Mouse (Mus musculus) liver, embryonic 11.5 days (tissue): ENCODE measurements around the gene Ier5. TPM values are rescaled to one million over a fixed set of nuclear protein-coding genes. Genes with fewer than 3 reads are reported as not detected.

ENCODE experiments used
- ATAC-seq: fragments of 200-750 bp; cut with Nextera tagmentation; replicated peaks from 2 replicates; pipeline ENCODE4 v1.8.0; 2017; ENCODE audit warnings: moderate number of reproducible peaks, mild to moderate bottlenecking, moderate TSS enrichment, moderate library complexity; ENCODE audit not compliant: low FRiP score
- DNase-seq: peaks from one replicate; pipeline ENCODE4 v3.0.0-alpha.2; 2017; ENCODE audit warnings: low spot score
- H3K27ac ChIP-seq: fragments of 300-500 bp; sonication (generic); 2 replicates; pipeline ENCODE4 v1.5.1; 2014; ENCODE audit warnings: mild to moderate bottlenecking, low read depth, low read length, control low read depth
- H3K27me3 ChIP-seq: fragments of 300-500 bp; sonication (generic); replicated peaks from 2 replicates; pipeline ENCODE4 v1.6.1; 2014; ENCODE audit warnings: low read length, mixed read lengths; ENCODE audit not compliant: control insufficient read depth, insufficient read depth
- H3K36me3 ChIP-seq: fragments of 300-500 bp; sonication (generic); 2 replicates; pipeline ENCODE4 v1.6.1; 2014; ENCODE audit warnings: mild to moderate bottlenecking, low read length, moderate library complexity, mixed read lengths; ENCODE audit not compliant: control insufficient read depth, insufficient read depth
- H3K4me1 ChIP-seq: fragments of 300-500 bp; sonication (generic); replicated peaks from 2 replicates; pipeline ENCODE4 v1.6.1; 2014; ENCODE audit warnings: low read length, mixed read lengths; ENCODE audit not compliant: control insufficient read depth, insufficient read depth
- H3K4me2 ChIP-seq: fragments of 300-500 bp; sonication (generic); 2 replicates; pipeline ENCODE4 v1.6.1; 2014; ENCODE audit warnings: mild to moderate bottlenecking, control low read depth, moderate library complexity
- H3K4me3 ChIP-seq: fragments of 300-500 bp; sonication (generic); 2 replicates; pipeline ENCODE4 v1.5.1; 2014; ENCODE audit warnings: low read depth, low read length, control low read depth
- H3K9ac ChIP-seq: fragments of 300-500 bp; sonication (generic); 2 replicates; pipeline ENCODE4 v1.6.1; 2014; ENCODE audit warnings: low read depth, low read length, control low read depth
- H3K9me3 ChIP-seq: fragments of 300-500 bp; sonication (generic); 2 replicates; pipeline ENCODE4 v1.6.1; 2016; ENCODE audit warnings: low read length, inconsistent platforms, mixed read lengths; ENCODE audit not compliant: control insufficient read depth
- WGBS: fragments of 180-500 bp; shearing (Covaris S2); extraction: QIAGEN DNeasy Blood & Tissue Kit; methylation state at CpG from one replicate; pipeline ENCODE4 v1.1.7; 2014; 5-methylcytosine and 5-hydroxymethylcytosine counted together
- polyA plus RNA-seq: library from polyadenylated mRNA; unstranded; fragments of >200 nt; fragmentation: Nextera tagmentation; extraction: Ambion mirVana; gene quantifications from 2 replicates; pipeline ENCODE4 v1.2.1, GENCODE M21; 2014

The Ier5 gene
- polyA plus RNA-seq, 1 experiment from 2014 or later: 7.3 TPM

DNA sequence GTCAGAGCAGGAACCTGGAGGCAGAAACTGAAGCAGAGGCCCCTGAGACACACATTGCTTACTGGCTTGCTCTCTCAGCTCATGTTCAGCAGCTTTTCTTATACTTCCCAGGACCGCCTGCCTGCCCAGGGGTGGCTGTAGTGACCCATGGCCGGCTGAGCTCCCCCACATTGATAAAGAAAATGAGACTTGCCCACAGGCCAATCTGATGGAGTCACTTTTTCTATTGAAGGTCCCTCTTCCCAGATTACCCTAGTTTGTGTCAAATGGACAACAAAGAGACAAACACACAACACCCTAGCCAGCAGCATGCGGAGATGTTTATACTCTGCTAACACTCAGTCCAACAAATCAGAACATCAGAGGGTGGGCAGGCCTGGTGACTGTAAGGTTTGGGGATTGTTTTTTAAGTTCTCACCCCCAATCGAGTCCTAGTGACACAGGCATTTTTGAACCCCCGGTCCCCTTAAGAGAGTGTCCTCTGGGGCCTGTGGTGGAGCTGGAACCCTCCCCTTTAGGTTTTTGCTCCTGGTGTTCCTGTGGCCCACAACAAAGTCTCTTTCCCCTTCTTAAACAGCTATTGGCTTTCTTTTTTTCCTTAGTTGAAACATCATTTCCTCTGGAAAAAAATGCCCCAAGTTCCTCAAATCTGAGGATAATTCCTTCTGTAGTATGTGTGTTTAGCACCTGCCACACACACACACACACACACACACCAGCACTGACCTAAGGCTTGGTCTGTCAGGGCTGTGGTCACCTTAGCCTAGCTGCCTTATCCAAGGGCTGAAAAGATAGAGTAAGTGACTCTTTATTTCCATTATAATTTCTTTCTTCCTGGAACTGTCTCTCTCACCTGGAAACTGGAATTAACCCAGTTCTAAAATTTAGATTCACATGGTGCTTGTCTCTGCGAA lies 41.1 kb downstream of the Ier5 start:
- H3K36me3 ChIP-seq: no peaks in the 10 kb centered on the region
- H3K4me3 ChIP-seq: no peak overlapping the region
- no peak overlapping the region for H3K9ac ChIP-seq
- H3K4me1 ChIP-seq: peaks cover 18% of the 10 kb centered on the region
- ATAC-seq (no peak), DNase-seq (no peak)
- H3K4me2 ChIP-seq: no peak overlapping the region
- H3K27me3 ChIP-seq: no peaks in the 10 kb centered on the region
- 58% methylated on average over 6 of the region's 6 CpGs for WGBS
- H3K27ac ChIP-seq: no peak overlapping the region
- no peaks in the 10 kb centered on the region for H3K9me3 ChIP-seq

DNA sequence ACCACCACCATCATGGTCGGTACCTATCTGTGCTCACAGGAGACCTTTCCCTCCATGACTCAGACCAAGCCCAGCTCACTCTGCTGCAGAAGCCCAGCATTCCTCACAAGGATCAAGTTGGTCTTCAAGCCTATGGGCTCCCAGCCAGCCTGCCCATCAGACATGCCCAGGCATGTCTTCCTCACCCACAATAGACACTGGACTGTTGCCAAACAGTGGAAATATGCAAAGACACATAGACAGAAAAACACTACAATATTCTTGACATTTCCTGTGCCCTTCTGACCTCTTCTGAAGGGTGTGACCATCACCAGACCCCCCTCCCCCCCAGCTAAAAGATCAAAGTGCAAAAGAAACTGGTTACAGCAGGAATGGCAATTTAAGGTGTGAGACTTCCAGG lies 43.3 kb downstream of the Ier5 start:
- WGBS: 90% methylated on average over 1 of the region's 1 CpGs
- Histone ChIP-seq H3K9ac (no peak overlapping the region), H3K4me3 (no peak overlapping the region), H3K4me2 (no peak overlapping the region), H3K27me3 (no peaks in the 10 kb centered on the region; the same call in 1 of the 2 replicates), H3K36me3 (no peaks in the 10 kb centered on the region), H3K27ac (no peak overlapping the region), H3K9me3 (no peaks in the 10 kb centered on the region), H3K4me1 (peaks cover 21% of the 10 kb centered on the region)
- ATAC-seq: no peak
- no peak for DNase-seq

DNA sequence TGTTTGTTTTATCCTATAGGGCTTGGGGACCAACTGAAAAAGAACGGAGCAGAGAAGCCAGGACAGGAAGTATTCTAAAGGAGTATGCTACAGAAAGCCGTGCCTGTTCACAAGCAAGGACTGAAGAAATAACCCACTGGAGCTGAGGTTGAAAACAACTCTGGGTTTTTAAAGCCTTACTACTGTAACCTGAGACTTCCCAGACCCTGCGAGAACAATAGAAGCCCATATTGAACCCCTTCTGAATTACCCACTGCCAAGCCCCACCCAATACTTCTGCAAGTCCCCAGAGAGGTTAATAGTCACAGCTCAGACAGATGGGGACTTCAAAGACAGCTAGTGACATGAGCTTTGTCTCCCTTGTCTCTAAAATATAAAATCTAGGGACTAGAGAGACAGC lies 44.4 kb downstream of the Ier5 start:
- no peak overlapping the region for H3K27ac ChIP-seq

DNA sequence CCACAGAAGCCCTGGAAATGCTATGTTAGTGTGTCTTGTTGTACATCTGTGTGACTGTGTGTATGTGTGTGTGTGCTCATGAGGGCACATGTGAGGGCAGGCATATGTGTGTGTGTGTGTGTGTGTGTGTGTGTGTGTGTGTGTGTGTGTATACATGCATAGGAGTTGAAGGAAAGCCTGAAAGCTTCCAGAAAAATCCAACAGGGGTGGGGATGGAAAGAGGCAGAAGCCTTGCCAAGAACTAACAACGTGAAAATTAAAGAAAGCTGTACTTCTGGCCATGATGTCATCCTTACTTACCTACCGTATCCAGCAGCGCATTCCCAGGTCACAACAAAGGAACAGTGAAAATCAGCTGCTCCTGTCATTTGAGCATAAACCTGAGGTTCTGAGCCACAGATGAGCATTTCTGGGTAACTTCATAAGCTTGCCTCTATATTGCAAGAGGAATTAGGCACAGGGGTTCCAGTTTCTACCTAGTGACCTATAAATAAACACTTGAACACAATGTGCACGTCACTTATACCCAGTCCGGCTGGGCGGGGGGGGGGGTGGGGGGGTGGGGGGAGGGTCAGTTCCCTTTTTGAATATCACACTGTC lies 45.0 kb downstream of the Ier5 start:
- no peaks in the 10 kb centered on the region for H3K36me3 ChIP-seq
- H3K27ac ChIP-seq: no peak overlapping the region
- 52% methylated on average over 6 of the region's 6 CpGs for WGBS
- no peak overlapping the region for H3K4me3 ChIP-seq
- H3K9me3 ChIP-seq: no peaks in the 10 kb centered on the region
- H3K27me3 ChIP-seq: no peaks in the 10 kb centered on the region; the same call in 1 of the 2 replicates
- peaks cover 22% of the 10 kb centered on the region for H3K4me1 ChIP-seq
- H3K4me2 ChIP-seq: no peak overlapping the region
- DNase-seq (no peak), ATAC-seq (no peak)
- H3K9ac ChIP-seq: no peak overlapping the region

More for the DNA sequence above, 44.4 kb downstream of the Ier5 start:
- 41% methylated on average over 3 of the region's 3 CpGs for WGBS
- Histone ChIP-seq H3K4me2 (no peak overlapping the region), H3K27me3 (no peaks in the 10 kb centered on the region; the same call in 1 of the 2 replicates), H3K4me1 (peaks cover 26% of the 10 kb centered on the region), H3K4me3 (no peak overlapping the region), H3K9me3 (no peaks in the 10 kb centered on the region), H3K9ac (no peak overlapping the region), H3K36me3 (no peaks in the 10 kb centered on the region)
- ATAC-seq: no peak
- no peak for DNase-seq

DNA sequence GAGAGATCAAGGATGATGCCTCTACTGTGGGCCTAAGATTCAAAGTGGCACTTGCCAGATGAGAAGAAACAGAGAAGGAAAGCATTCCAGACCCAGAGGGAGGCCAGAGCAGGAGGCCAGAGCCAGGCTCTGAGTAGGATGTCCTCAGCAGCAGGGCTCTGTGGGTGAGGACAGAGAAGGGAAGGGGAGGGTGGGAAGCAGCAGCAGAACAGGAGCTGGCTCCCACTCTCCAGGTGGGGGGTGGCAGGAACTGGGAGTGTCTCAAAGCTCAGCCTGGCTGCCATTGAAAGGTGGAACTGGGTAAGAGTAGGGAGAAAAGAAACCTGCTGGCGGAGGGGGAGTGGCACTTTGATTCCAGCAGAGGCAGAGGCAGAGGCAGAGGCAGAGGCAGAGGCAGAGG lies 46.1 kb downstream of the Ier5 start:
- ATAC-seq: no peak
- Histone ChIP-seq H3K27ac (no peak overlapping the region), H3K36me3 (no peaks in the 10 kb centered on the region), H3K9ac (no peak overlapping the region), H3K27me3 (no peaks in the 10 kb centered on the region; the same call in 1 of the 2 replicates), H3K4me3 (no peak overlapping the region), H3K9me3 (no peaks in the 10 kb centered on the region), H3K4me1 (peaks cover 19% of the 10 kb centered on the region), H3K4me2 (no peak overlapping the region)
- 85% methylated on average over 1 of the region's 1 CpGs for WGBS
- DNase-seq: no peak

DNA sequence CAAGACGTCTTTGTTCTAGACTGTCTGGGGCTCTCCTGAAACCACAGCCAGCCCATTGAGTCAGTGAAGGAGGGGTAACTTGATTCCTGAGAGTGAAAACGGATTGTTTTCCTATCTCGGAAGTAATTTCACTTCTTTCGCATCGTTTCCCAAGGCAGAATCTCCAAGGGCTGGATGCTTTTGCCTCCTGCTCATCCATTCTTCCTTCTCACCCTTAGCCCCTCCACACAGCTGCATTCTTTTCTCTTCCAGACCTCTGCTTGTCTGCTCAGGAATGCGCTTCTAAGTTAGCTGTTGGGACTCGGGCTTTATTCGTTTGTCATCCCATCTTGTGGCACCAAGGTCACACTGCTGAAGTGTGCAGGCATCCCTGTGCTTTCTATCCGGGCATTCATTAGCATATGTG lies 46.7 kb downstream of the Ier5 start:
- H3K4me2 ChIP-seq: no peak overlapping the region
- no peak overlapping the region for H3K4me3 ChIP-seq
- ATAC-seq: no peak
- no peaks in the 10 kb centered on the region for H3K9me3 ChIP-seq
- 41% methylated on average over 9 of the region's 9 CpGs for WGBS
- DNase-seq: no peak
- no peak overlapping the region for H3K27ac ChIP-seq
- H3K4me1 ChIP-seq: peaks cover 19% of the 10 kb centered on the region
- H3K27me3 ChIP-seq: no peaks in the 10 kb centered on the region; the same call in 1 of the 2 replicates
- no peak overlapping the region for H3K9ac ChIP-seq
- H3K36me3 ChIP-seq: no peaks in the 10 kb centered on the region

DNA sequence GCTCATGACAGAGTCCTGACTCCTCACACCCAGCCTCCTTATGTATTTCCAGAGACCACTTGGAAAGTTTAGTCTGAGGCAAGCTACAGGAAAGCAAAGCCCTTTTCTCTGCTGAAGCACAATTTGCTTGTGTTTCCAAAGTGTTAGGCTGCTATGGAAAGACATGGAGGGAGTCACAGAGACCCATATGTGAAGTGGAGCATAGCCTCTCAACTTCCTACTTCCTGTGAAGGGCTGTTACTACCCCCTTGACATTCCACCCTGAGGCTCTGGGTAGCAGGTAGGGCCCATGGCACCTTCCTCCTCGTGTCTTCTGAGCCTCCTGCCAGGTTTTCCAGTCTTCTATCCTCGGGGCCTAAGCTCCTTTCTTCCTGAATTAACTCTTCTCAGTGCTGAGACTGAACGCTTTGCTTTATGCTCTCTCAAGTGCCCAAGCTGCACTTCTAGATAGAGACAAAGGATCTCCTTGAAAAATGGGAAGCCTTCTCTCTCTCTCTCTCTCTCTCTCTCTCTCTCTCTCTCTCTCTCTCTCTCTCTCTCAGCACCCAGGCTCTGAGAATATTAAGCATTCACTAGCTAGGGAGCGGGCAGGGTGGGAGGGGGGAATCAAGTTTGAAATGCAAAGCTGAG lies 47.2 kb downstream of the Ier5 start:
- no peak for DNase-seq
- no peaks in the 10 kb centered on the region for H3K36me3 ChIP-seq
- no peaks in the 10 kb centered on the region for H3K9me3 ChIP-seq
- ATAC-seq: no peak
- H3K4me1 ChIP-seq: peaks cover 19% of the 10 kb centered on the region
- 39% methylated on average over 4 of the region's 4 CpGs for WGBS
- no peak overlapping the region for H3K4me2 ChIP-seq
- H3K27ac ChIP-seq: no peak overlapping the region
- H3K27me3 ChIP-seq: no peaks in the 10 kb centered on the region; the same call in 1 of the 2 replicates
- H3K4me3 ChIP-seq: no peak overlapping the region
- H3K9ac ChIP-seq: no peak overlapping the region

DNA sequence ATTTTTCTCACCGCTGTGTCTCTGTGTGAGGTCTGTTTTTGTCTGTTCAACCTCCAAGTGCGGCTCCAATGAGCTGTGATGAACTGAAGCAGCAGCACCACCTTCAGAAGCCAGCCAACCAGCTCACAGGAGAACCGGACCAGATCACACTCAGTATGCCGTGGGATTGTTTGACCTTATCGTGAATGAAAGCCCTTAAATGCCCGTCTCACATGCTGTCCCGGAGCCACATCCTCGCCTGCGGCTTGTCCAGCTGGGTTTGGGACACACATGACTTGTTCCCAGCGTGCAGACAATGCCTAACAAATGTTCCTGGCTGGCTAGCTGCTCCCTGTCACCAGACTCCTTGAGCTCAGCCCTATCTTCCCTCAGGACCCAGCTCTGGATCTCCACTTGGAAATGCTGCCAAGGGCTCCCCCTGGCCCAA lies 47.7 kb downstream of the Ier5 start:
- no peak for DNase-seq
- peaks cover 19% of the 10 kb centered on the region for H3K4me1 ChIP-seq

More for the DNA sequence above, 47.7 kb downstream of the Ier5 start:
- H3K4me2 ChIP-seq: no peak overlapping the region
- no peaks in the 10 kb centered on the region for H3K9me3 ChIP-seq
- no peak for ATAC-seq
- 68% methylated on average over 10 of the region's 10 CpGs for WGBS
- H3K36me3 ChIP-seq: no peaks in the 10 kb centered on the region
- H3K9ac ChIP-seq: no peak overlapping the region
- H3K4me3 ChIP-seq: no peak overlapping the region
- no peak overlapping the region for H3K27ac ChIP-seq
- no peaks in the 10 kb centered on the region; the same call in 1 of the 2 replicates for H3K27me3 ChIP-seq
